Mouse (Mus musculus) kidney, embryonic 16.5 days (tissue): Measurements from ENCODE around the gene Sh2d2a. TPM values are rescaled to one million over a fixed set of nuclear protein-coding genes. Genes with fewer than 3 reads are reported as not detected.
"Not testable (repeated sequence)": the region's sequence is repeated elsewhere in the genome, so short reads cannot be mapped to it uniquely, and the experiment has no call there.

ENCODE experiments used
- ATAC-seq: fragments of 200-750 bp; cut with Nextera tagmentation; 2 replicates; pipeline ENCODE4 v1.8.0; 2017; ENCODE audit warnings: moderate TSS enrichment; ENCODE audit not compliant: low FRiP score, low TSS enrichment
- H3K27ac ChIP-seq: fragments of 300-500 bp; sonication (generic); 2 replicates; pipeline ENCODE4 v1.5.1; 2014; ENCODE audit warnings: low read length
- H3K27me3 ChIP-seq: fragments of 300-500 bp; sonication (generic); 2 replicates; pipeline ENCODE4 v1.6.1; 2014; ENCODE audit warnings: low read length, control low read depth, mixed read lengths; ENCODE audit not compliant: insufficient read depth
- H3K36me3 ChIP-seq: fragments of 300-500 bp; sonication (generic); 2 replicates; pipeline ENCODE4 v1.6.1; 2014; ENCODE audit warnings: low read length, control low read depth, mixed read lengths; ENCODE audit not compliant: insufficient read depth
- H3K4me1 ChIP-seq: fragments of 300-500 bp; sonication (generic); 2 replicates; pipeline ENCODE4 v1.6.1; 2014; ENCODE audit warnings: low read length, control low read depth, mixed read lengths; ENCODE audit not compliant: insufficient read depth
- H3K4me2 ChIP-seq: fragments of 300-500 bp; sonication (generic); replicated peaks from 2 replicates; pipeline ENCODE4 v1.6.1; 2014; ENCODE audit warnings: low read depth, low read length
- H3K4me3 ChIP-seq: fragments of 300-500 bp; sonication (generic); 2 replicates; pipeline ENCODE4 v1.5.1; 2014; ENCODE audit warnings: mild to moderate bottlenecking, low read length
- H3K9ac ChIP-seq: fragments of 300-500 bp; sonication (generic); replicated peaks from 2 replicates; pipeline ENCODE4 v1.6.1; 2014; ENCODE audit warnings: low read length
- H3K9me3 ChIP-seq: fragments of 300-500 bp; sonication (generic); 2 replicates; pipeline ENCODE4 v1.6.1; 2016; ENCODE audit warnings: low read length, control low read depth
- WGBS: fragments of 180-500 bp; shearing (Covaris S2); extraction: QIAGEN DNeasy Blood & Tissue Kit; methylation state at CpG from one replicate; pipeline ENCODE4 v1.1.7; 2014; 5-methylcytosine and 5-hydroxymethylcytosine counted together
- polyA plus RNA-seq: library from polyadenylated mRNA; unstranded; fragments of >200 nt; fragmentation: Nextera tagmentation; extraction: Ambion mirVana; gene quantifications from 2 replicates; pipeline ENCODE4 v1.2.1, GENCODE M21; 2015

The Sh2d2a gene
- polyA plus RNA-seq, 1 experiment from 2014 or later, result 0.09 TPM

DNA sequence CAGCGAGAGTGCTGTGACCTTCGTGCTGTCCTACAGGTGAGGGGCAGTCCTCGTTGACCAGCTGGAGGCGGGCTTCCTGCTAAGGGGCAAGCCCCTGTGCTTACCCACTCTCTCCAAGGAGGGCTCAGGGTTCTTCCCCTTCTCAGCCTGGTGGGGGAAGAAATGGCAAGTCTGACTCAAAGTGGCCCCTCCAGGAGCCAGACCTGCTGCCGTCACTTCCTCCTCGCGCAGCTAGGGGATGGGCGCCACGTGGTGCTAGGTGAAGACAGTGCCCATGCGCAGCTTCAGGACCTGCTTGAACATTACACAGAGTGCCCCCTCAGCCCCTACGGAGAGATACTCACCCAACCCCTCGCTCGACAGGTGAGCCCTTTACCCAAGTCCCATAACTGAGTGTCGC, 2.6 kb downstream of the Sh2d2a start:
- WGBS, result 81% methylated on average over 14 of the region's 14 CpGs
- H3K27me3 ChIP-seq, result no peaks in the 10 kb centered on the region
- no peaks in the 10 kb centered on the region for H3K9me3 ChIP-seq
- H3K4me3 ChIP-seq, result no peak overlapping the region
- no peaks in the 10 kb centered on the region for H3K4me1 ChIP-seq
- H3K9ac ChIP-seq, result no peak overlapping the region
- H3K36me3 ChIP-seq, result no peaks in the 10 kb centered on the region
- H3K4me2 ChIP-seq, result no peak overlapping the region
- no peak for ATAC-seq
- H3K27ac ChIP-seq, result no peak overlapping the region

DNA sequence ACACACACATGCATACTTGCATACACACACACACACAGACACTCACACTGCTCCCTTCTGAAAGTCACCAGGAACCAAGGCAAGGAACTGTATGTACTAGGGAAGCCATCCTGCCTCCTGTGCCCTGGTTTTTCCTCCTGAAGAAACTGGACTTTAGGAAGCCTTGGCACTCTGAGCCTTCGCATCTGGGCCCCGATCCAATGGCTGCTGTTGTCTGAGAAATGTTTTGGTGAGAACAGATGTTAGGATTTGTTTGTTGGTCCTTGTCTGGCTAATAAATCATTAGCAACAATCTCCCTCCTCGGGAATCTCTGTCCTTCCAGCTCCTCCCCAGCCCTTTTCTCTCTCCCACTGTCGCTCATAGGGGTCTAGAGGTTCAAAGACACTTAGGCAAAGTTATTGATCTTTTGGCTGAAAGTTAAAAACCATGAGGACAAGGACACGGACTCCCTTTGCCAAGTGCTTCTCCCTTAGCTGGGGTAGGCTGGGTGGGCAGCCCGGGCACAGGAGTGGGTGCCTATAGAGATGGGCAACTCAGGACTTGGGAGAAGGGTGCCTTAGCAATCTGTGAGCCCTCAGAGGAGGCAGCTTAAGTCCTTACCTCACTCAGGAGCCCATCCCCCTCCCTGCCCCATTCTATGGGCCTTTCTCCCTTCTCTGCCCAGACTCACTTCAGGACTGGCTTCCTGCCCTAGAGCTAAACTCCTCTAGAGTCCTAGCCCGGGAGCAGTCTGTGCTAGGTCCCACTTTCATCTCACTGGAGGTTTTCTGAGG, 8.4 kb downstream of the Sh2d2a start:
- no peaks in the 10 kb centered on the region for H3K9me3 ChIP-seq
- H3K36me3 ChIP-seq, result peaks cover 34% of the 10 kb centered on the region
- H3K27ac ChIP-seq, result 0 out of 2 replicates have a peak overlapping the region, but pooled peaks have one; percentile 19
- peaks cover 9% of the 10 kb centered on the region for H3K4me1 ChIP-seq
- no peak overlapping the region for H3K4me3 ChIP-seq
- H3K27me3 ChIP-seq, result no peaks in the 10 kb centered on the region
- 45% methylated on average over 7 of the region's 7 CpGs for WGBS
- no peak overlapping the region for H3K4me2 ChIP-seq
- H3K9ac ChIP-seq, result no peak overlapping the region
- no peak for ATAC-seq

DNA sequence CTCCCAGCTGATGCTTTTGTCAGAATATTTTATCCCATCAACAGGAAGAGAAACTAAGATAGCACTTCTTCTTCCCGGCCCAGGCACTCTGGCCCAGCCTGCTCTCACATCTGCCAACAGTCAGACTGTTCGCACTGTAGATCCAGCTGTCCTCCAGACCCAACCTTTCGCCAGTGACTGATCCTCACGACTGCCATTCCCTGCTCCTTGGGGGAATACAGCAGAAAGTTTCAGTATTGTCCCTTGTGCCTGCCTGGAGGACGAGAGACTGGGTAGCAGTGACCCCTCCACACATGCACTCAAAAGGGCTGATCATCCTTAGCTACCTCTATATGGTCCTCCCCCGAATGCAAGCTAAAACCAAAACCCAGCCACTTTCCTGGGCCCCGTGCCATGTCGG, 9.4 kb downstream of the Sh2d2a start:
- Histone ChIP-seq H3K4me3 (no peak overlapping the region), H3K9ac (no peak overlapping the region), H3K9me3 (no peaks in the 10 kb centered on the region), H3K27ac (no peak overlapping the region), H3K4me2 (no peak overlapping the region), H3K4me1 (peaks cover 9% of the 10 kb centered on the region), H3K27me3 (no peaks in the 10 kb centered on the region), H3K36me3 (peaks cover 36% of the 10 kb centered on the region)
- WGBS, result 82% methylated on average over 8 of the region's 8 CpGs
- ATAC-seq, result no peak

DNA sequence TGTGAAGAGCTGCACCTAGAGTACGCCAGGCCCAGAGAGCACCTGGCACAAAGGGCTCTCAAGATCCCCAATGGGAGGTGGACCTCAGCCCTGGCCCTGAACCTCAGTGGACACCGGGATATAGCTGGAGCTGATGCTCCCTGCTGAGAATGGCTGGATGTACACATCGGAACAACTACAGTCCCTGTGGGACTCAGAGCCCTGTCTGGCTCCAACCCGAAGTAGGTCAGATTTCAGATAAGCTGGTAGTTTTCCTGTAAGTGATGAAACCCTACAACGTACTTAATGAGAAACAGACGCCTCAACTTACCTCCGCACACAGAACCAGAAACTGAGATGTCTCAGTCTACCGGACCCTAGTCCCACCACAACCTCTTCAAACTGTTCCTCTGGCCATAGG, 11.1 kb downstream of the Sh2d2a start:
- no peak overlapping the region for H3K4me2 ChIP-seq
- no peaks in the 10 kb centered on the region for H3K27me3 ChIP-seq
- no peaks in the 10 kb centered on the region for H3K9me3 ChIP-seq
- no peak overlapping the region for H3K4me3 ChIP-seq
- peaks cover 9% of the 10 kb centered on the region for H3K4me1 ChIP-seq
- H3K36me3 ChIP-seq, result peaks cover 50% of the 10 kb centered on the region
- H3K9ac ChIP-seq, result no peak overlapping the region
- H3K27ac ChIP-seq, result no peak overlapping the region
- ATAC-seq, result no peak
- WGBS, result 92% methylated on average over 8 of the region's 8 CpGs

DNA sequence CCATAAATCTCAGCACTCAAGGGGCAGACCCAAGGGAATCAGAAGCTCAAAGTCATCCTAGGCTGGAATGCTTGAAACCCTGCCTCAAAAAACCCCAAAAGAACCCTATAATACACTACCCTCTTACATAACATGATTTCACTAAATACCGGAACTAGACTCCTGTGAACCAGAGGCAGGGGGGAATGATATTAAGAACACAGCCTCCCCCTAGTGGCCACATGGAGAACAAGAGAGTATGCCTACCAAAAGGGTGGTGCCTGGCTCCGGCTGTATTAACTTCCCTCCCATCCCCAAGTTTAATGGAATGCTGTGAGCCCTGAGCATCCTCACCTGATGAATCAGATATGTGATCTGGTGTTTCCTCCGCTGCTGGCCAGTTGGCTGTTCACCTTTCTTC, 13.3 kb downstream of the Sh2d2a start:
- Histone ChIP-seq H3K27ac (no peak overlapping the region), H3K36me3 (peaks cover 64% of the 10 kb centered on the region), H3K4me3 (no peak overlapping the region), H3K27me3 (no peaks in the 10 kb centered on the region), H3K9ac (no peak overlapping the region), H3K4me1 (peaks cover 7% of the 10 kb centered on the region), H3K4me2 (no peak overlapping the region), H3K9me3 (no peaks in the 10 kb centered on the region)
- ATAC-seq, result peak; percentile 65; the same call in 1 of the 2 replicates
- WGBS, result 24% methylated on average over 3 of the region's 3 CpGs

DNA sequence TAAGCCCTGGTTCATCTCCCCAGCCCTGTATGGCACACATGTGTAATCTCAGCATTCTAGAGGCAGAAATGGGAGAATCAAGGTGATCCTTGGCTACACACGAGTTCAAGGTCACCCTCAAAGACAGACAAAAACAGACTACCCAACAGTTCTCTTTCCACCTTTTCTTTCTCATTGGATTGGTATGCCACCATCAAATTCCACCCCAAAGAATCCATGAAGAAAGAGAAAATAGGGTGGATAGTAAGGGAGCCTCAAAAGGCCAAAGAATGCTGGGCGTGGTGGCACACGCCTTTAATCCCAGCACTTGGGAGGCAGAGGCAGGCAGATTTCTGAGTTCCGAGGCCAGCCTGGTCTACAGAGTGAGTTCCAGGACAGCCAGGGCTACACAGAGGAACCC, 17.6 kb downstream of the Sh2d2a start:
- not testable (repeated sequence) for H3K4me3 ChIP-seq, ATAC-seq, H3K27ac ChIP-seq, H3K27me3 ChIP-seq, H3K4me2 ChIP-seq, H3K9ac ChIP-seq, H3K9me3 ChIP-seq, H3K4me1 ChIP-seq
- H3K36me3 ChIP-seq, result peaks cover 71% of the 10 kb centered on the region
- 92% methylated on average over 4 of the region's 4 CpGs for WGBS

DNA sequence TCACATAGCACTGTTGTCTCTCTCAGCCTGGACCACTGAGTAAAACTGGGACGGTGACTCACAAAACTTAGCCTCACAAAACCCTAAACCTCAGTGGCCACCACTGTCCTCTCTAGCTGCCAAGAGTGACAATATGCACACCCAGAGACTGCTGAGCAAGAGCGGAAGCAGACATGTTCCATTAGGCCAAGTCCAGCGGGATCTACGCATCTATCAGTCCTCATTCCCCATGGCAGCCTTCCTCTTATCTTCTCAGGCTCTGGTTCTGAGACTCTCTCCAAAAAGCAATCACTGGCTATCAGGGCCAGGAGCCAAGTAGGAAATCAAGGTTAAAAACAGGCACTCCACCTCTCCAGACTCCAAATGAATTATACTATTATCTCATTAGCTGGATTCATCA, 31.2 kb downstream of the Sh2d2a start:
- H3K27me3 ChIP-seq, result no peaks in the 10 kb centered on the region
- H3K9ac ChIP-seq, result no peak overlapping the region
- WGBS, result 94% methylated on average over 4 of the region's 4 CpGs
- H3K36me3 ChIP-seq, result peaks cover 20% of the 10 kb centered on the region
- no peaks in the 10 kb centered on the region for H3K9me3 ChIP-seq
- no peak for ATAC-seq
- no peak overlapping the region for H3K4me2 ChIP-seq
- H3K4me3 ChIP-seq, result no peak overlapping the region
- no peak overlapping the region for H3K27ac ChIP-seq
- H3K4me1 ChIP-seq, result no peaks in the 10 kb centered on the region; the same call in 1 of the 2 replicates

DNA sequence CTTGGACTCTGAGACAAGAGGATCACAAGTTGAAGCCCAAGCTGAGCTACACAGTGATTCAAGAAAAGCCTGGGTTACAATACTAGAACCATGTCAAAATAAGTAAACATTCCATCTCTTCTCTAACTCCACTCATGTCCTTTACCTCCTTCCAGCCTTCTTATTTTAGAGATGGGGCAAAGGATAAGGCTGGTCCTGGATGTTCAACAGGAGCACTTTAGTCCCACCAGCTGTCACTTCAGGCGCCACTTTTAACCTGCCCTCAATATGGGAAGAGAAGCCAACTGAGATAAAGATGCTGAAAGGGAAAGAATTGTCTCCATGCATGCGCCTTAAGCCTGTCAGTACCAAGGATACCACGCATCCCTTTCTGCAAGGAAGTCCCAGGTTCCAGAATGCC, 37.7 kb downstream of the Sh2d2a start:
- no peak overlapping the region for H3K27ac ChIP-seq
- WGBS, result 0% methylated on average over 3 of the region's 3 CpGs
- H3K4me1 ChIP-seq, result peaks cover 15% of the 10 kb centered on the region
- peaks cover 12% of the 10 kb centered on the region for H3K36me3 ChIP-seq
- H3K9me3 ChIP-seq, result peaks cover 2% of the 10 kb centered on the region; the same call in 1 of the 2 replicates
- peak overlapping the region; percentile 98 for H3K4me3 ChIP-seq
- no peaks in the 10 kb centered on the region for H3K27me3 ChIP-seq
- ATAC-seq, result no peak
- H3K9ac ChIP-seq, result peak overlapping the region; percentile 94
- H3K4me2 ChIP-seq, result peak overlapping the region; percentile 89

DNA sequence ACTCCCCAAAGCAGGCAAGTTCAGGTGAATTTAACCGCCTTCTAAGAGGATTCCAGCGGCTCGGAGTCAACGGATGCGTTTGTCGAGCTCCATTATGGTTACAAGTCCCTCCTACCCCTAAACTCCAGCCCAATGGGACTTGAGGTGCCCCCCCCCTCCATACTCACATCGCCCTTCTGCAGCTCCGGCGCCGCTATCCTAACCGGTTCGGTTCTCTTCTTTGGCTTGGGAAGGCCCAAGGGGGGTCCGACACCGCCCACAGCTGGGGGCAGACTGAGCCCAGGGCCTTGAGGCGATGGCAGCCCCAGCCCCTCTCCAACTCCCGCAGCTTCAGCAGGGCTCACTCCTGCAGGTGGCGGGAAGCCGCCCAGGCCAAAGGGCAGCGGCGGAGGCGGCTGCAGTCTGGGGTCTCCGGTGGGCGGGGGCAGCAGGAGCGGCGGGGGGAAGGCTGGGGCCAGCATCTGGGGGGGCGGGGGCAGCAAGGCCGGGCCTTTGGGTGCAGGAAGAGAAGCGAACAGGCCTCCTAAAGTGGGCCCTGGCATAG, 38.2 kb downstream of the Sh2d2a start:
- Histone ChIP-seq H3K27me3 (no peaks in the 10 kb centered on the region), H3K4me2 (peak overlapping the region; percentile 89), H3K9ac (peak overlapping the region; percentile 94), H3K27ac (peak overlapping the region; percentile 91), H3K4me1 (peaks cover 15% of the 10 kb centered on the region), H3K4me3 (peak overlapping the region; percentile 98), H3K9me3 (peaks cover 2% of the 10 kb centered on the region; the same call in 1 of the 2 replicates), H3K36me3 (peaks cover 11% of the 10 kb centered on the region)
- 0% methylated on average over 21 of the region's 28 CpGs for WGBS
- ATAC-seq, result peak; percentile 27
